Mouse (Mus musculus) gastrocnemius, postnatal 36 days (tissue): ENCODE data around the gene Apba3. TPM values are rescaled to one million over a fixed set of nuclear protein-coding genes. Genes with fewer than 3 reads are reported as not detected.

Source experiments
- microRNA-seq, 2 experiments: library from miRNA; unstranded; fragments of <30 nt; microRNA quantifications; one replicate each; pipeline ENCODE4 v1.2.0; 2021
- total RNA-seq, 2 experiments: library from RNA; stranded (reverse); gene quantifications; 2 replicates each; pipeline ENCODE4 v1.2.3; 2021

The Apba3 gene
- total RNA-seq, 2 experiments from 2014 or later, result 98.5 to 102 TPM

Small RNA genes within 50 kb of the gene (microRNA-seq; reads per million reads assigned to microRNA genes)
- 3.7 to 7.2 reads per million in 2 experiments for gene Mir3057

Other genes with a start within 250 kb of the Apba3 start
- gene Diras1, start 241.3 kb upstream of the Apba3 start, total RNA-seq, result under 1 TPM in 1 of 2 experiments, not detected in 1; 0.08 TPM
- 10 to 100 TPM; 11.7 to 12.0 TPM for gene Slc39a3, start 229.5 kb upstream of the Apba3 start, total RNA-seq
- gene Sgta, start 206.8 kb upstream of the Apba3 start, total RNA-seq, result 10 to 100 TPM; 86.2 to 89.5 TPM
- 10 to 100 TPM; 20.3 to 24.9 TPM for gene Thop1, start 196.9 kb upstream of the Apba3 start, total RNA-seq
- gene Creb3l3, start 168.1 kb upstream of the Apba3 start, total RNA-seq, result under 1 TPM in 1 of 2 experiments, not detected in 1; 0.23 TPM
- gene Map2k2, start 161.0 kb upstream of the Apba3 start, total RNA-seq, result 100 to 1,000 TPM; 160 to 174 TPM
- 10 to 100 TPM; 22.4 to 27.8 TPM for gene Zbtb7a, start 131.7 kb upstream of the Apba3 start, total RNA-seq
- 10 to 100 TPM; 14.0 to 16.3 TPM for gene Pias4, start 99.0 kb upstream of the Apba3 start, total RNA-seq
- 100 to 1,000 TPM; 880 to 957 TPM for gene Eef2, start 90.3 kb upstream of the Apba3 start, total RNA-seq
- gene Dapk3, start 84.0 kb upstream of the Apba3 start, total RNA-seq, result 10 to 100 TPM; 21.1 to 23.9 TPM
- not detected for gene 4930442H23Rik, start 83.1 kb upstream of the Apba3 start, total RNA-seq
- gene Nmrk2, start 64.9 kb upstream of the Apba3 start, total RNA-seq, result 10 to 100 TPM; 44.9 to 76.8 TPM
- gene Atcay, start 36.1 kb upstream of the Apba3 start, total RNA-seq, result not detected
- 1 to 10 TPM; 1.9 TPM for gene Zfr2, start 33.8 kb upstream of the Apba3 start, total RNA-seq
- gene Matk, start 14.0 kb upstream of the Apba3 start, total RNA-seq, result under 1 TPM in 1 of 2 experiments, not detected in 1; 0.22 TPM
- gene Mrpl54, start within 50 bp of the Apba3 start, total RNA-seq, result 10 to 100 TPM; 90.6 to 91.0 TPM
- gene Tjp3, start 24.6 kb downstream of the Apba3 start, total RNA-seq, result not detected
- 10 to 100 TPM; 21.4 to 23.2 TPM for gene Pip5k1c, start 26.0 kb downstream of the Apba3 start, total RNA-seq
- gene Cactin, start 54.1 kb downstream of the Apba3 start, total RNA-seq, result 10 to 100 TPM in 1 of 2 experiments, 1 to 10 TPM in 1; 7.6 to 10.2 TPM
- gene Tbxa2r, start 61.8 kb downstream of the Apba3 start, total RNA-seq, result under 1 TPM; 0.87 to 0.99 TPM
- 1 to 10 TPM; 1.1 to 1.3 TPM for gene Gipc3, start 76.3 kb downstream of the Apba3 start, total RNA-seq
- gene Hmg20b, start 83.5 kb downstream of the Apba3 start, total RNA-seq, result 10 to 100 TPM; 19.7 to 20.9 TPM
- 1 to 10 TPM; 2.2 to 2.6 TPM for gene Mfsd12, start 90.5 kb downstream of the Apba3 start, total RNA-seq
- under 1 TPM; 0.37 to 0.41 TPM for gene 4930404N11Rik, start 98.9 kb downstream of the Apba3 start, total RNA-seq
- 10 to 100 TPM; 14.2 to 15.9 TPM for gene Fzr1, start 111.6 kb downstream of the Apba3 start, total RNA-seq
- gene Dohh, start 117.5 kb downstream of the Apba3 start, total RNA-seq, result 10 to 100 TPM; 36.5 to 42.5 TPM
- gene Gm48551, start 117.5 kb downstream of the Apba3 start, total RNA-seq, result 1 to 10 TPM in 1 of 2 experiments, under 1 TPM in 1; 0.89 to 1.2 TPM
- gene Gm48552, start 122.0 kb downstream of the Apba3 start, total RNA-seq, result under 1 TPM; 0.59 to 0.77 TPM
- under 1 TPM; 0.37 to 0.38 TPM for gene Smim24, start 126.1 kb downstream of the Apba3 start, total RNA-seq
- gene Nfic, start 188.7 kb downstream of the Apba3 start, total RNA-seq, result 100 to 1,000 TPM; 219 to 237 TPM
- not detected for gene Celf5, start 215.7 kb downstream of the Apba3 start, total RNA-seq
- 10 to 100 TPM; 42.1 to 44.9 TPM for gene Ncln, start 229.4 kb downstream of the Apba3 start, total RNA-seq
- gene S1pr4, start 233.2 kb downstream of the Apba3 start, total RNA-seq, result 1 to 10 TPM in 1 of 2 experiments, under 1 TPM in 1; 0.46 to 1.5 TPM